In the genomic region with DNA sequence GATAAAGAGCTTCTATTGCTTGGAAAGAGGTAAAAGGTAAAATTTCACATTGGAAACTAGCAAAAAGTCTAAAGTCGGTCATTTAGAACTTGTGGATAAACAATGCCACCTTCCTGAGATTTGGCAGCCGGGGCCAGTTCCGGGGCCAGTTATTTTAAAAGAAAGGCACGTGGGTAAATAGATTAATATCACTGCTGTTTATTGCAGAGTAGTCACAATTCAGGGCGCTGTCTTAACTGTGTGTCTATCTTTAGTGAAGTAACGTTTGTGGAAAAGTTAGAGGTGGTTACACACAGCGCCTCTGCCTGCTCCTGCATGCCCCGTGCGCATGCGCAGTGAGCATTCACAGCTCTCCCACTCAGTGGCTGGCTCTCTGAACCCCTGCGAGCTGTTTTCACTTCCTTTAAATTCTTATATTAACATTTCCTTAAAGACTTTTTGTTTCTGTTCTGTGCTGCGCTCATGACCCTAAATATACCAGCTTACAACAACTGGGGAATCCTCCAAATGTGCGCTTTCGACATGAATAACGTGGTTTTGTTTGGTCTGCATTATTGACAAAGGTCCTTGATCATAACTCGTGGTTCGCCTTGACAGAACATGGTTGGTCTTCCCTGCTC, we compare ENCODE assay signal across 8 mouse cellular contexts. TPM values are rescaled to one million over a fixed set of nuclear protein-coding genes. Genes with fewer than 3 reads are reported as not detected.
DNase-seq lines count a peak whose midpoint lies in the region; ATAC-seq lines count a peak whose summit lies in the region.

No protein-coding gene starts in this region.

- no peaks in the 10 kb centered on the region for H3K9me3 ChIP-seq in forebrain, embryonic 11.5 days (ENCODE audit: control insufficient read depth, low read length)

- H3K27me3 ChIP-seq in forebrain, embryonic 11.5 days (ENCODE audit: control insufficient read depth, insufficient read depth, low read length), result no peaks in the 10 kb centered on the region

- H3K9ac ChIP-seq in forebrain, embryonic 11.5 days (ENCODE audit: low read length), result no peak overlapping the region

- 87% methylated on average over 17 of the region's 17 CpGs for WGBS in forebrain, embryonic 11.5 days

- H3K4me3 ChIP-seq in forebrain, embryonic 11.5 days (ENCODE audit: low read depth, low read length), result no peak overlapping the region

- ATAC-seq in granulocyte monocyte progenitor cell, adult 5-6 weeks (replicated peaks; ENCODE audit: poor library complexity, severe bottlenecking), result peak; percentile 75
- ATAC-seq in monocyte, adult 5-6 weeks (replicated peaks; ENCODE audit: insufficient number of reproducible peaks, low FRiP score, low TSS enrichment, poor library complexity, severe bottlenecking), result peak; percentile 75
- ATAC-seq in forebrain, embryonic 11.5 days (replicated peaks; ENCODE audit: low FRiP score), result no peak

- no peaks in the 10 kb centered on the region; the same call in 1 of the 2 replicates for H3K4me1 ChIP-seq in forebrain, embryonic 11.5 days (replicated peaks; ENCODE audit: control insufficient read depth, insufficient read depth, low read length)

- H3K27ac ChIP-seq in forebrain, embryonic 11.5 days (ENCODE audit: low read depth, low read length), result no peak overlapping the region

- no peak overlapping the region for H3K4me2 ChIP-seq in forebrain, embryonic 11.5 days (ENCODE audit: low read depth, low read length, severe bottlenecking)

- H3K36me3 ChIP-seq in forebrain, embryonic 11.5 days (ENCODE audit: control insufficient read depth, insufficient read depth, low read length), result no peaks in the 10 kb centered on the region

- DNase-seq in urinary bladder, adult 18-20 months (ENCODE audit: low spot score in 2 of 2), result peak; percentile 48 to 68
- DNase-seq in urinary bladder, postnatal 10 days (ENCODE audit: low spot score), result no peak
- DNase-seq in left cerebral cortex, adult 9 months (ENCODE audit: low spot score in 2 of 2), result peak; percentile 23 to 41
- peak; percentile 86 for DNase-seq in thymus, postnatal 0 days (ENCODE audit: low spot score)
- no peak for DNase-seq in MN1 (ENCODE audit: low spot score)
- DNase-seq in forebrain, embryonic 11.5 days (ENCODE audit: low spot score), result no peak

RNA-seq across cellular contexts. Expression of gene Cblb, which starts 29.2 kb away (rescaled TPM):
- total RNA-seq in granulocyte monocyte progenitor cell, adult 5-6 weeks (2014; fragmentation: Nextera tagmentation), result 20.9 and 30.2 TPM in 2 replicates
- 7.9 and 8.2 TPM in 2 replicates for total RNA-seq in granulocyte monocyte progenitor cell, adult 5-6 weeks (2017)
- 46.9 to 126 TPM (median 61.3 TPM) in 3 replicates for total RNA-seq in monocyte, adult 5-6 weeks (2017)
- 8.9 and 9.0 TPM in 2 replicates for polyA plus RNA-seq in thymus, postnatal 0 days (2015; fragmentation: Nextera tagmentation; extraction: Ambion mirVana)
- polyA plus RNA-seq in forebrain, embryonic 11.5 days (2014; fragmentation: Nextera tagmentation; extraction: Ambion mirVana), result 41.9 and 42.9 TPM in 2 replicates

Comparison
In these comparisons a context has a peak if more than half of its experiments do, and no peak if none do; other contexts are left out.
1. DNase-seq: peak in urinary bladder, adult 18-20 months (2 of 2), left cerebral cortex, adult 9 months (2 of 2) and thymus, postnatal 0 days (single experiment); none in urinary bladder, postnatal 10 days (single experiment), MN1 (single experiment) and forebrain, embryonic 11.5 days (single experiment).